Mouse (Mus musculus): ENCODE results near the gene Hcrt. TPM values are rescaled to one million over a fixed set of nuclear protein-coding genes. Genes with fewer than 3 reads are reported as not detected.

Gene Hcrt
- polyA plus RNA-seq, 1 experiment, result not detected

DNA sequence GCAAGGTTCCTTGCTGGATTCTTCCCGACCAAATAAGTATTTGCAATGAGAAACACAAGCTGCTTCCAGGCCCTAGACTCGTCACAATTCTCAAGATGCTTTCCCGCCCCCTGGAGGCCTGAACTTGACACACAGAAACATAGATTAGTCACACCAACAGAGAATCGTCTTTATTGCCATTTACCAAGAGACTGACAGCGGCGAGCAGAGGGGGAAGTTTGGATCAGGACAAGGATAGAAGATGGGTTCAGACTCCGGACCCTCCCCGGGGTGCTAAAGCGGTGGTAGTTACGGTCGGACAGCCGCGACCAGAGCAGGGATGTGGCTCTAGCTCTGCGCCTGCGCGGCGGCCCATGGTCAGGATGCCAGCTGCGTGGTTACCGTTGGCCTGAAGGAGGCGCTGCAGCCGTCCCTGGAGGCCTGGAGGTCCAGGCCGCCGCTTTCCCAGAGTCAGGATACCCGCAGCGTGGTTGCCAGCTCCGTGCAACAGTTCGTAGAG, 1.1 kb downstream of the Hcrt start:
- peak; percentile 75 for TF ChIP-seq CTCF (IDR thresholded peaks at IDR 0.05; ENCODE audit: control insufficient read depth, insufficient read depth, low read length)
- peak; percentile 56; the same call in 1 of the 2 replicates for TF ChIP-seq POLR2A (IDR thresholded peaks at IDR 0.05; ENCODE audit: borderline replicate concordance, control insufficient read depth, low read depth, low read length)
- peaks cover 1% of the 10 kb centered on the region; the same call in 1 of the 2 replicates for H3K4me1 ChIP-seq (ENCODE audit: control insufficient read depth, insufficient read depth, low read length)
- WGBS, result under 1% methylated on average over 27 of the region's 27 CpGs
- peak overlapping the region; percentile 63 for H3K4me3 ChIP-seq (replicated peaks; ENCODE audit: control insufficient read depth, low read depth, low read length)
- H3K27ac ChIP-seq (ENCODE audit: control insufficient read depth, insufficient read depth, low read depth, low read length, poor library complexity), result no peak overlapping the region; the same call in 1 of the 2 replicates

GRCm38 (mm10) chr11:100759611-100760233, 3.0 kb downstream of the Hcrt start, which contains the start of gene Kcnh4:
Gene Kcnh4, minus strand, starts transcription at chr11:100759942.
- TF ChIP-seq CTCF (IDR thresholded peaks at IDR 0.05; ENCODE audit: control insufficient read depth, insufficient read depth, low read length) (peak; percentile 8; the same call in 1 of the 2 replicates), POLR2A (IDR thresholded peaks at IDR 0.05; ENCODE audit: borderline replicate concordance, control insufficient read depth, low read depth, low read length) (no peak)
- Histone ChIP-seq H3K27ac (ENCODE audit: control insufficient read depth, insufficient read depth, low read depth, low read length, poor library complexity) (no peak within 1 kb of the TSS), H3K4me3 (replicated peaks; ENCODE audit: control insufficient read depth, low read depth, low read length) (no peak within 1 kb of the TSS), H3K4me1 (ENCODE audit: control insufficient read depth, insufficient read depth, low read length) (peaks cover 1% of the 10 kb centered on the region; the same call in 1 of the 2 replicates)
- WGBS, result under 1% methylated on average over 51 of the region's 51 CpGs

DNA sequence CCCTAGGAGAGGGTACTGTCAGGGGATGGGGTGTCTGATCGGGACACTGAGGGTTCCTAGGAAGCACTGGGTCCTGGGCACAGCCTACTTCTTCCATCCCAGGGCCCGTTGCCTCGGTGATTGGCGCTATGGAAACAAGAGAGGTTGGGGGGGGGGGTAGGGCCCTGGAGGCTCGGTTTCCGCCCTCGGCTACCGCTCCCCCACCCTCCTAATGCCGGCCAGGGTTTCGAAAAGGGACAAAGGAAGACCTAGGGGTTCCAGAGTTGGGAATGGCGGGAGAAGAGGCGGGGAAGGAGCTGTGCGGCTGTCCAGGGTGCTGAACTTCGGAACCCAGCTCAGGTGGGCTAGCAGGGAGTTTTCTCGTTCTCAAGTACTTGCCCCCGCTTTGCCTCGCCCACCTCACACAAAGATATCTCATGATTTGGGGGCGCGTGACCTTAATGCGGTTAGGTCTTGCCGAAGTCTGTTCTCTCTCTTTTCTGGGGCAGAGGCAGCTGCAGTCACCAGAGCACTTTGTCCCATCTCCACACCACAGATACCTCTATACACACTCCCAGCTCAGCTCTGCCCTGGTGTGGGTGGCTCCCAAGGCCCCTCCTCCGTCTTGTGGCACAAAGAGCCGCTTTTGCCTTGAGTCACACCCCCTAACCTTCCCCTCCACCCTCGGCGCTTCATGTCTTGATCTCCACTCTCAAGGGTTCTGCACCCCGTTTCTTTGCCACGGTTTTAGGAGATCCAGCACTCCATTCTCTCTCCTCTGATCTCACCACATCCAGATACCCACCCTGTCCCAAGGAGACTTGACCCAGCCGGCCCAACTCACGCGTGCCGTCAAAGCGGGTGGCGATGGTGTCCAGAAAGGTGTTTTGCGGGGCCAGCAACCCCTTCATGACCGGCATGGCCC, 3.8 kb downstream of the Hcrt start:
- Histone ChIP-seq H3K4me3 (replicated peaks; ENCODE audit: control insufficient read depth, low read depth, low read length) (no peak overlapping the region), H3K27ac (ENCODE audit: control insufficient read depth, insufficient read depth, low read depth, low read length, poor library complexity) (no peak overlapping the region), H3K4me1 (ENCODE audit: control insufficient read depth, insufficient read depth, low read length) (peaks cover 1% of the 10 kb centered on the region; the same call in 1 of the 2 replicates)
- 2% methylated on average over 35 of the region's 35 CpGs for WGBS
- TF ChIP-seq CTCF (IDR thresholded peaks at IDR 0.05; ENCODE audit: control insufficient read depth, insufficient read depth, low read length), result no peak
- no peak for TF ChIP-seq POLR2A (IDR thresholded peaks at IDR 0.05; ENCODE audit: borderline replicate concordance, control insufficient read depth, low read depth, low read length)

DNA sequence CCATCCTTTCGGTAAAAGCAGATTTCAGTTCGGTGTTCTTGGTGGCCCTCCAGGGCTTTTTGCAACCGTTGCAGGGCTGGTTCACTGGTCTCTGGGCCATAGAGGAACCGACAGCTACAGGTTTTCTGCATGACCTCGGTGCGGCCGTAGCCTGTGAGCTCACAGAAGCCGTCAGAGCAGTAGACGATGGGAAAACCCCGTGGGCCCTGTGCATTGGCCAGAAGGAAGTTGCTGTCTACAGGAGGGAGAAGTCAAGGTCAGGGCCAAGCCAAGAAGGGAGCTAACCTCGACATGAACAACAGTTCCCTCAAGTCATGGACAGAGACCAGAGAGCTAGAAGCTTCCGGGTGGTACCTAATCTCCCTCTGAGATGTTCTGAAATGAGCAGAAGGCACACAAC, 5.2 kb downstream of the Hcrt start:
- 41% methylated on average over 12 of the region's 12 CpGs for WGBS
- Histone ChIP-seq H3K4me1 (ENCODE audit: control insufficient read depth, insufficient read depth, low read length) (peaks cover 1% of the 10 kb centered on the region; the same call in 1 of the 2 replicates), H3K27ac (ENCODE audit: control insufficient read depth, insufficient read depth, low read depth, low read length, poor library complexity) (no peak overlapping the region), H3K4me3 (replicated peaks; ENCODE audit: control insufficient read depth, low read depth, low read length) (no peak overlapping the region)
- TF ChIP-seq CTCF (IDR thresholded peaks at IDR 0.05; ENCODE audit: control insufficient read depth, insufficient read depth, low read length), result no peak
- TF ChIP-seq POLR2A (IDR thresholded peaks at IDR 0.05; ENCODE audit: borderline replicate concordance, control insufficient read depth, low read depth, low read length), result no peak

GRCm38 (mm10) chr11:100756476-100756875, 6.3 kb downstream of the Hcrt start:
- WGBS, result 65% methylated on average over 6 of the region's 6 CpGs
- no peak overlapping the region for H3K4me3 ChIP-seq (replicated peaks; ENCODE audit: control insufficient read depth, low read depth, low read length)
- no peaks in the 10 kb centered on the region for H3K4me1 ChIP-seq (ENCODE audit: control insufficient read depth, insufficient read depth, low read length)
- H3K27ac ChIP-seq (ENCODE audit: control insufficient read depth, insufficient read depth, low read depth, low read length, poor library complexity), result no peak overlapping the region
- no peak for TF ChIP-seq POLR2A (IDR thresholded peaks at IDR 0.05; ENCODE audit: borderline replicate concordance, control insufficient read depth, low read depth, low read length)
- TF ChIP-seq CTCF (IDR thresholded peaks at IDR 0.05; ENCODE audit: control insufficient read depth, insufficient read depth, low read length), result no peak

- 86% methylated on average over 3 of the region's 3 CpGs for WGBS
- H3K4me3 ChIP-seq (replicated peaks; ENCODE audit: control insufficient read depth, low read depth, low read length), result no peak overlapping the region
- H3K4me1 ChIP-seq (ENCODE audit: control insufficient read depth, insufficient read depth, low read length), result no peaks in the 10 kb centered on the region; the same call in 1 of the 2 replicates
- H3K27ac ChIP-seq (ENCODE audit: control insufficient read depth, insufficient read depth, low read depth, low read length, poor library complexity), result no peak overlapping the region
- no peak for TF ChIP-seq CTCF (IDR thresholded peaks at IDR 0.05; ENCODE audit: control insufficient read depth, insufficient read depth, low read length)
- no peak for TF ChIP-seq POLR2A (IDR thresholded peaks at IDR 0.05; ENCODE audit: borderline replicate concordance, control insufficient read depth, low read depth, low read length)
Measured at GRCm38 (mm10) chr11:100754693-100755057, 8.1 kb downstream of the Hcrt start.

DNA sequence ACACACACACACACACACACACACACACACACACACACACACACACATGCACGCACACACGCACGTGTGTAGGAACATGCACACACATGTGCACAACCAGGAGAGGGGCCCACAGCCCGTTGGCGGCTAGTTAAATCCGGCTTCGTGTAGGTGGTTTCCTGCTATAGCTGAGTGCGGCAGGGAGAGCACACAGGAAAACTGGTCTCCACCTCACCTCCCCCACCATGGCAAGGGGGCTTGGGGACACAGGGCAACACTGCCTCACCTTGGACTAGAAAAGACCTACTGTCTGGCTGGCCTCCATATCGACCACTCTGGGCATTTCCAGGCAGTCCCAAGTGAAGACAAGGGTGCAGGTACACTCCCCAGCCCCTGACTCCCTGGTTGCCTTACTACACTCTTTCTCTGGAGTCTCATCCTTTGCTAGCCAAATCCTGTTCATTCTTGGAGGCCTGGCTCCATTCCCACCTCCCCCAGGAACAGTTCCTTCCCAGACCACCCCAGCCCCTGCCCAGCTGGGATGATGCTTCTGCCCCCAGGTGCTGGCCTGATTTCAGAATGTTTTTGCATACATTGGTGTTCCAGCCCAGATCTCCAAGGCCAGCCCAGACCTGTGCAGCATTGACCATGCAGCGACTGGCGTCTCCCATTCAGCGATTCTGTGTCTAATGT, 8.6 kb downstream of the Hcrt start:
- Histone ChIP-seq H3K4me3 (replicated peaks; ENCODE audit: control insufficient read depth, low read depth, low read length) (no peak overlapping the region), H3K27ac (ENCODE audit: control insufficient read depth, insufficient read depth, low read depth, low read length, poor library complexity) (no peak overlapping the region), H3K4me1 (ENCODE audit: control insufficient read depth, insufficient read depth, low read length) (no peaks in the 10 kb centered on the region; the same call in 1 of the 2 replicates)
- TF ChIP-seq POLR2A (IDR thresholded peaks at IDR 0.05; ENCODE audit: borderline replicate concordance, control insufficient read depth, low read depth, low read length), result no peak
- TF ChIP-seq CTCF (IDR thresholded peaks at IDR 0.05; ENCODE audit: control insufficient read depth, insufficient read depth, low read length), result no peak
- 60% methylated on average over 12 of the region's 12 CpGs for WGBS

All from bone marrow, adult 2 months (tissue).